Mouse (Mus musculus) spleen, adult 2 months (tissue): ENCODE data around the gene Rbm4b. TPM values are rescaled to one million over a fixed set of nuclear protein-coding genes. Genes with fewer than 3 reads are reported as not detected.

Experiments used
- DNase-seq, 2 experiments: peaks; one replicate each; pipeline versions ENCODE4 v3.0.0 to v3.0.0-alpha.2; 2012 to 2021; ENCODE audit warnings: low spot score in 2 of 2, low read depth in 1 of 2
- H3K27ac ChIP-seq: fragments of 200-500 bp; 2 replicates; pipeline ENCODE4 v1.5.1; 2012; ENCODE audit warnings: low read length, inconsistent platforms; ENCODE audit not compliant: insufficient read depth
- H3K27me3 ChIP-seq: fragments of 200-500 bp; 2 replicates; pipeline ENCODE4 v1.6.1; 2012; ENCODE audit warnings: mild to moderate bottlenecking, moderate library complexity, low read length, inconsistent platforms; ENCODE audit not compliant: control insufficient read depth, insufficient read depth
- H3K36me3 ChIP-seq: fragments of 200-500 bp; 2 replicates; pipeline ENCODE4 v1.6.1; 2012; ENCODE audit warnings: mild to moderate bottlenecking, low read length, inconsistent platforms; ENCODE audit not compliant: control insufficient read depth, insufficient read depth
- H3K4me1 ChIP-seq: fragments of 200-500 bp; 2 replicates; pipeline ENCODE4 v1.6.1; 2011; ENCODE audit warnings: inconsistent platforms; ENCODE audit not compliant: control insufficient read depth, insufficient read depth, insufficient read length
- H3K4me3 ChIP-seq: fragments of 200-500 bp; 2 replicates; pipeline ENCODE4 v1.5.1; 2011; ENCODE audit warnings: mild to moderate bottlenecking, inconsistent platforms; ENCODE audit not compliant: insufficient read depth, insufficient read length; ENCODE audit errors: extremely low read depth
- CTCF ChIP-seq: fragments of 200-500 bp; IDR thresholded peaks from 2 replicates; pipeline ENCODE4 v1.5.1; 2011; ENCODE audit warnings: mild to moderate bottlenecking, inconsistent platforms; ENCODE audit not compliant: insufficient read depth, insufficient read length, insufficient replicate concordance; ENCODE audit errors: extremely low read depth
- POLR2A ChIP-seq: fragments of 200-500 bp; IDR thresholded peaks from 2 replicates; pipeline ENCODE4 v1.6.1; 2011; ENCODE audit warnings: low read depth, low read length, inconsistent platforms
- WGBS: fragments of 180-500 bp; shearing (Covaris S2); methylation state at CpG from one replicate; pipeline ENCODE4 v1.1.7; 2018; 5-methylcytosine and 5-hydroxymethylcytosine counted together
- polyA plus RNA-seq: library from polyadenylated mRNA; depleted of rRNA; stranded (reverse); fragments of >200 nt; gene quantifications from 2 replicates; pipeline ENCODE4 v1.2.3, GENCODE M21; 2012

Rbm4b gene
- polyA plus RNA-seq, 1 experiment: 7.4 TPM

GRCm38 (mm10) chr19:4713886-4714285 is 42.4 kb upstream of the Rbm4b start:
- TF ChIP-seq CTCF (no peak), POLR2A (no peak)
- H3K36me3 ChIP-seq: no peaks in the 10 kb centered on the region
- peaks cover 12% of the 10 kb centered on the region for H3K27me3 ChIP-seq
- DNase-seq: no peak
- WGBS: 81% methylated on average over 3 of the region's 3 CpGs
- no peak overlapping the region for H3K4me3 ChIP-seq
- H3K4me1 ChIP-seq: peaks cover 2% of the 10 kb centered on the region; the same call in 1 of the 2 replicates
- H3K27ac ChIP-seq: no peak overlapping the region

DNA sequence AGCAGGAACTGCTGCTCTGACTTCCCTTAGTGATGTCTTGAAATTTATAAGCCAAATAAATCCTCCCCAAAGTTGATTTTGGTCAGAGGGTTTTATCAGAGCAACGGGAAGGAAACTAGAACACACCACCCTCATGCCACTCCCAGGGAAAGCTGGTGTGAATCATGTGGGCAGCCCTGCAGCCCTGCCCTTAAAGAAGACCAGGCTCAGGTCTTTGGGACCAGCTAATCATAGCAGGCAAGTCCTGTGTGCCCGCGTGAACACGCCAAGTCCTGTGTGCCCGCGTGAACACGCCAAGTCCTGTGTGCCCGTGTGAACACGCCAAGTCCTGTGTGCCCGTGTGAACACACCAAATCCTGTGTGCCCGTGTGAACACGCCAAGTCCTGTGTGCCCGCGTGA is 39.5 kb upstream of the Rbm4b start:
- whole genome bisulfite sequencing: 89% methylated on average over 14 of the region's 14 CpGs
- Histone ChIP-seq H3K27me3 (peaks cover 8% of the 10 kb centered on the region), H3K27ac (no peak overlapping the region)

DNA sequence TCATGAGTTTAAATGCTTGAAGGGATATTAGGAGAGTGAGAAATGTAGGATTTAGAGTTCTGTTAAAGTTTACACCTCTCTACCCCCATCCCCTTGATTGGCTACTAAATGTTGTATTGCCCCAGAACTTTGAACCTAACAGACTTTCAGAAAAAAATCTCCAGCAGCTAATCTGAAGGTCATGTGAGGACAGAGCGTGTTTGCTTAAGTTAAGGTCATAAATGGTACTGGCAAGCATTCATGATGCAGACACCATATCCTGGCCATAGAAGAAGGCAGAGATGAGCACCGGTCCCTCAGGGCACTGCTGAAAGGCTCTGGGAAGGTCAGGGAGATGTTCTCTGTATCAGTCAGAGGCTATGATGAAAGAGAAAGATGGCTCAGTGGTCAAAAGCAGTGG is 39.0 kb upstream of the Rbm4b start:
- Histone ChIP-seq H3K27me3 (peaks cover 3% of the 10 kb centered on the region; the same call in 1 of the 2 replicates), H3K27ac (no peak overlapping the region), H3K4me1 (peaks cover 2% of the 10 kb centered on the region; the same call in 1 of the 2 replicates), H3K36me3 (no peaks in the 10 kb centered on the region), H3K4me3 (no peak overlapping the region)
- TF ChIP-seq POLR2A (no peak), CTCF (no peak)
- no peak for DNase-seq
- 96% methylated on average over 2 of the region's 2 CpGs for WGBS

More for the DNA sequence above, 39.5 kb upstream of the Rbm4b start:
- Histone ChIP-seq H3K4me3 (no peak overlapping the region), H3K36me3 (no peaks in the 10 kb centered on the region), H3K4me1 (peaks cover 2% of the 10 kb centered on the region; the same call in 1 of the 2 replicates)
- no peak for TF ChIP-seq POLR2A
- TF ChIP-seq CTCF: no peak
- DNase-seq: no peak

- Histone ChIP-seq H3K4me3 (no peak overlapping the region), H3K4me1 (peaks cover 2% of the 10 kb centered on the region; the same call in 1 of the 2 replicates), H3K36me3 (no peaks in the 10 kb centered on the region), H3K27me3 (peaks cover 2% of the 10 kb centered on the region; the same call in 1 of the 2 replicates), H3K27ac (no peak overlapping the region)
- DNase-seq: no peak
- 24% methylated on average over 11 of the region's 12 CpGs for WGBS
- TF ChIP-seq POLR2A (no peak), CTCF (no peak)
These were observed 37.6 kb upstream of the Rbm4b start for GRCm38 (mm10) chr19:4718716-4719115.

- 77% methylated on average over 5 of the region's 5 CpGs for WGBS
- H3K27me3 ChIP-seq: peaks cover 2% of the 10 kb centered on the region; the same call in 1 of the 2 replicates
- no peak overlapping the region for H3K27ac ChIP-seq
- TF ChIP-seq CTCF (no peak), POLR2A (no peak)
- no peak for DNase-seq
- H3K4me1 ChIP-seq: peaks cover 2% of the 10 kb centered on the region; the same call in 1 of the 2 replicates
- H3K4me3 ChIP-seq: no peak overlapping the region
- H3K36me3 ChIP-seq: no peaks in the 10 kb centered on the region
These were observed 36.9 kb upstream of the Rbm4b start for GRCm38 (mm10) chr19:4719351-4719764.

GRCm38 (mm10) chr19:4720112-4720511 is 36.2 kb upstream of the Rbm4b start:
- Histone ChIP-seq H3K4me3 (no peak overlapping the region), H3K27ac (no peak overlapping the region), H3K27me3 (no peaks in the 10 kb centered on the region), H3K36me3 (no peaks in the 10 kb centered on the region), H3K4me1 (peaks cover 2% of the 10 kb centered on the region; the same call in 1 of the 2 replicates)
- DNase-seq: no peak
- no peak for TF ChIP-seq POLR2A
- TF ChIP-seq CTCF: no peak
- 89% methylated on average over 15 of the region's 15 CpGs for WGBS

- H3K4me3 ChIP-seq: no peak overlapping the region
- no peaks in the 10 kb centered on the region for H3K36me3 ChIP-seq
- H3K4me1 ChIP-seq: peaks cover 2% of the 10 kb centered on the region; the same call in 1 of the 2 replicates
- H3K27me3 ChIP-seq: no peaks in the 10 kb centered on the region
- TF ChIP-seq POLR2A (no peak), CTCF (no peak)
- no peak overlapping the region for H3K27ac ChIP-seq
- 70% methylated on average over 11 of the region's 11 CpGs for WGBS
- no peak for DNase-seq
These were observed 35.5 kb upstream of the Rbm4b start for GRCm38 (mm10) chr19:4720671-4721244.
